Mouse (Mus musculus) spleen, adult 2 months (tissue): Measurements from ENCODE around the gene Gtsf1. TPM values are rescaled to one million over a fixed set of nuclear protein-coding genes. Genes with fewer than 3 reads are reported as not detected.
A peak's percentile ranks its signal among the peaks of the same experiment; 100 is the strongest.

Experiments
- DNase-seq, 2 experiments: peaks; one replicate each; pipeline versions ENCODE4 v3.0.0 to v3.0.0-alpha.2; 2012 to 2021; ENCODE audit warnings: low spot score in 2 of 2, low read depth in 1 of 2
- H3K27ac ChIP-seq: fragments of 200-500 bp; 2 replicates; pipeline ENCODE4 v1.5.1; 2012; ENCODE audit warnings: low read length, inconsistent platforms; ENCODE audit not compliant: insufficient read depth
- H3K27me3 ChIP-seq: fragments of 200-500 bp; 2 replicates; pipeline ENCODE4 v1.6.1; 2012; ENCODE audit warnings: mild to moderate bottlenecking, moderate library complexity, low read length, inconsistent platforms; ENCODE audit not compliant: control insufficient read depth, insufficient read depth
- H3K36me3 ChIP-seq: fragments of 200-500 bp; 2 replicates; pipeline ENCODE4 v1.6.1; 2012; ENCODE audit warnings: mild to moderate bottlenecking, low read length, inconsistent platforms; ENCODE audit not compliant: control insufficient read depth, insufficient read depth
- H3K4me1 ChIP-seq: fragments of 200-500 bp; 2 replicates; pipeline ENCODE4 v1.6.1; 2011; ENCODE audit warnings: inconsistent platforms; ENCODE audit not compliant: control insufficient read depth, insufficient read depth, insufficient read length
- H3K4me3 ChIP-seq: fragments of 200-500 bp; 2 replicates; pipeline ENCODE4 v1.5.1; 2011; ENCODE audit warnings: mild to moderate bottlenecking, inconsistent platforms; ENCODE audit not compliant: insufficient read depth, insufficient read length; ENCODE audit errors: extremely low read depth
- CTCF ChIP-seq: fragments of 200-500 bp; IDR thresholded peaks from 2 replicates; pipeline ENCODE4 v1.5.1; 2011; ENCODE audit warnings: mild to moderate bottlenecking, inconsistent platforms; ENCODE audit not compliant: insufficient read depth, insufficient read length, insufficient replicate concordance; ENCODE audit errors: extremely low read depth
- POLR2A ChIP-seq: fragments of 200-500 bp; IDR thresholded peaks from 2 replicates; pipeline ENCODE4 v1.6.1; 2011; ENCODE audit warnings: low read depth, low read length, inconsistent platforms
- WGBS: fragments of 180-500 bp; shearing (Covaris S2); methylation state at CpG from one replicate; pipeline ENCODE4 v1.1.7; 2018; 5-methylcytosine and 5-hydroxymethylcytosine counted together
- polyA plus RNA-seq: library from polyadenylated mRNA; depleted of rRNA; stranded (reverse); fragments of >200 nt; gene quantifications from 2 replicates; pipeline ENCODE4 v1.2.3, GENCODE M21; 2012

Gtsf1 gene
- polyA plus RNA-seq, 1 experiment: not detected

DNA sequence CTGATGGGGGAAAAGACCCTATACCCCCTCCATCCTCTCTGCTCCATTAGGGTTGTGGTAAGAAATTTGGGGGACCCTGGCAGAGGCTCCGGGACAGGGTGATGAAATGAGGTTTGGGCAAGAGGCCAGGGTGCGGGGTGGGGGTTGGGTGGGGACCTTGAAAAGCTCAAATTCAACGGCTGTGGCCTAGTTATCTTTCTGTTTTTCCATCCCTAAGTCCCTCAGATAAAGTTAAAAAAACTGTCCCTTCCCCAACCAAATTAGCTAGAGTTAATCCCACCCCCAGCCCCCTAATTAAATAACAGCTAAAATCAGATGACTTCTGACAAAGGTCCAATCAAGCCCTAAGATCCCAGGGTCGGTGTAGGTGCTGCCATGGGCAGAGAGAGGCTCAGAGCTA is 65.5 kb downstream of the Gtsf1 start:
- no peak overlapping the region for H3K27ac ChIP-seq
- H3K4me1 ChIP-seq: peaks cover 8% of the 10 kb centered on the region; the same call in 1 of the 2 replicates
- peaks cover 7% of the 10 kb centered on the region for H3K27me3 ChIP-seq
- TF ChIP-seq CTCF (no peak), POLR2A (no peak)
- whole genome bisulfite sequencing: 37% methylated on average over 4 of the region's 4 CpGs
- no peaks in the 10 kb centered on the region for H3K36me3 ChIP-seq
- DNase-seq: no peak
- no peak overlapping the region for H3K4me3 ChIP-seq

DNA sequence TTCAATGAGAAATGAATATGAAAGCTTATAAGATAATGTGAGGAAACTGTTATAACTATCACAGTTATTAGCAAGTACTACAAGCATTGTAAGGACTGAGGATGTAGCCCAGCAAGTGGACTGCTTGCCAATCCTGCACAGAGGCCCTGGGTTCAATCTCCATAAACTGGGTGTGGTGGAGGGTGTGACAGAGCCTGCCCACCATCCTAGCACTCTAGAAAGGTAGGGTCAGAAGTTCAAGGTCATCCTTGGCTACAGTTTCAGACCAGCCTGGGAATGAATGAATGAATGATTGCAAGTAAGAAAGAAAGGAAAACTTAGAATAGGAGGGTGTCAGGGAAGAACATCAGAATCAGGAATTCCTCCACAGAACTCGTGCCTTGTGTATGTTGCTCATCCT is 66.5 kb downstream of the Gtsf1 start:
- WGBS: 54% methylated on average over 1 of the region's 1 CpGs

DNA sequence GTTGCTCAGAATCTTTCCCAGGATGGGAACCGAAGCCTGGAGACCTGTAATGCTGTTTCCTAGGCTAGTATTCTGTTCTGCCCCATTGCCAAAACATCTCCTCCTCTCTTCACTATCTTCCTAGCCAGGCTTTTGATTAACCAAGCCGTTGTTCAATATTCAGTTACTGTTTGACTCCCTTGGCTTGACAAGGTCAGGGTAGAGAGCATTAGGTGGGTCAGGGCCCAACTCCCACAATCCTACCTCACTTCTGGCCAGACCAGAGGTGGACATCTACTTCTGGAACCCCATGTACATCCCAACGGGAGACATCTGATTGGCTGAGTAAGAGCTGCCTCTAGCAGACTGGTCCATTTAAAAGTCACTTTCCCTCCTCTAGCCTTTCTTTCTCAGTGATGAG is 67.3 kb downstream of the Gtsf1 start:
- no peak overlapping the region for H3K27ac ChIP-seq
- WGBS: 83% methylated on average over 3 of the region's 3 CpGs
- peaks cover 8% of the 10 kb centered on the region; the same call in 1 of the 2 replicates for H3K4me1 ChIP-seq
- H3K27me3 ChIP-seq: peaks cover 7% of the 10 kb centered on the region
- no peak overlapping the region for H3K4me3 ChIP-seq
- TF ChIP-seq CTCF: no peak
- TF ChIP-seq POLR2A: no peak
- no peaks in the 10 kb centered on the region for H3K36me3 ChIP-seq
- no peak for DNase-seq

More for the DNA sequence above, 66.5 kb downstream of the Gtsf1 start:
- Histone ChIP-seq H3K36me3 (no peaks in the 10 kb centered on the region), H3K4me1 (peaks cover 8% of the 10 kb centered on the region; the same call in 1 of the 2 replicates), H3K4me3 (no peak overlapping the region), H3K27ac (no peak overlapping the region), H3K27me3 (peaks cover 7% of the 10 kb centered on the region)
- no peak for DNase-seq
- TF ChIP-seq CTCF (no peak), POLR2A (no peak)

DNA sequence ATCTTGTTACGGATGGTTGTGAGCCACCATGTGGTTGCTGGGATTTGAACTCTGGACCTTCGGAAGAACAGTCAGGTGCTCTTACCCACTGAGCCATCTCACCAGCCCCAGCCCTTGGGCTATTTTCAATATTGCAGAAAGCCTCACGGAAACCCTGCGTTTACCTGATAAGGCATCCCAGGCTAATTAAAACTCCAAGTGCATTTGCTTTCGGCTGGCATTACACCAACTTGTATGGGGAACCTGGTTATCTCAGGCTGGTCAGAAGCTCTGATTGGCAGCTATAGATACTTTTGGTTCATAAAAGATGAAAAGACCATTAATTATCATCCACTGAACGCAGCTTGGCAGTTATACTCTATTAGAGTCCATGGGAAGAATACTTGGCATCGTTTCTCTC is 67.9 kb downstream of the Gtsf1 start:
- TF ChIP-seq CTCF (no peak), POLR2A (no peak)
- no peak for DNase-seq
- Histone ChIP-seq H3K27ac (no peak overlapping the region), H3K27me3 (peaks cover 7% of the 10 kb centered on the region), H3K36me3 (no peaks in the 10 kb centered on the region), H3K4me1 (peaks cover 8% of the 10 kb centered on the region; the same call in 1 of the 2 replicates), H3K4me3 (no peak overlapping the region)
- WGBS: 84% methylated on average over 7 of the region's 7 CpGs

DNA sequence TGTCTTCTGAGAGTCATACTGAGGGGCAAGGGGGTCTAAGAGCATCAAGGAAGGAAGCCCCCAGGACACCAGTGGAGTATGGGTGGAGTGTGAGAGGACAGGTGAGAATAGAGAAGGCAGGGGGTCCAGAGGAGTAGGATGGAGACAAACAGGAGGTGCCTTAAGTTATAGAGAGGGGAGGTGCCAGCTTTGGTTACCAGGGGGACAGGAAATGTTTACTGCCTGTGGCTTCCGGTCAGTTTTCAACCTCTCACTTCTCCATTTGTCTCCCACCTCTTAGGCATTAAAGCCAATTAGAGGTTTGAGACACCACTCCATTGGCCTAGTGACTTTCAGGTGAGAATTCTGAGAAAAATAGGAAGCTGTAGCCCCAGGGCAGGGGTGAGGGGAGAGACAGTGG is 69.0 kb downstream of the Gtsf1 start:
- no peak overlapping the region for H3K27ac ChIP-seq
- peaks cover 1% of the 10 kb centered on the region for H3K27me3 ChIP-seq
- 12% methylated on average over 1 of the region's 1 CpGs for WGBS
- no peaks in the 10 kb centered on the region for H3K36me3 ChIP-seq
- H3K4me1 ChIP-seq: peaks cover 8% of the 10 kb centered on the region; the same call in 1 of the 2 replicates
- DNase-seq: peak in 1 of 2 experiments; percentile 38
- no peak overlapping the region for H3K4me3 ChIP-seq
- TF ChIP-seq CTCF (no peak), POLR2A (no peak)

DNA sequence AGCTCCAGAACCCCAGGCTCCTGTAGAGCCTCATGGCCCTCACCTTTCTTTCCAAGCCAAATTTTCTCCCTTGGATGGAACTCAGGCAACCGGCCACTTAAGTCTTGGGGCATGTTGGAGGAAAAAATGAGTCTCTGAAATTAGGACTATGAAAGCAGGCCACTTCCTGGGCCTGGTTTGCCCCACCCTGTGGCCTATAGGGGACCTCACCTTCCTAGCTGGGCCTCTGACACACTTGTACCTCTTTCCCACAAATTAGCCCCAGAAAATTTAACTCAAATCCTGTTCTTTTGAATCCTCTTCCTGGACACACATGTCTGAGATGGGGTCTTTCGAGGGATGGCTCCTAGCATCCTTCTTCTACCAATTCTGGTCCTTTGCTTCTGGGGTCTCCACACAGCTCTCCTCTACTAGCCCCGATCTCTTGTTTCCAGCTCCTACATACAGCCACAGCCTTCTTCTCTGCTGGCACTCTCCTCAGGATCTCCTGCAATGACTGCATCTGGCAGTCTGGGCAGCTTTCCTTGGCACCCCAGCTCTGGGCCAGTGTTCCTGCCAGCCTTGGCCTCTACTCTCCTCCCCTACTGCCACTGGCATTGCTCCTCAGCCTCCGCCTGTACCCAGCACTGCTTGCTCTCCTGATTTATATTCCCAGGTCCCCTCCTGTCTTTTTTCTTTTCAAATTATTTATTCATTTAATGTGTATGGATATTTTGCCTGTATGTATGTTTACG is 70.2 kb downstream of the Gtsf1 start:
- Histone ChIP-seq H3K27me3 (no peaks in the 10 kb centered on the region), H3K27ac (no peak overlapping the region), H3K4me1 (peaks cover 15% of the 10 kb centered on the region; the same call in 1 of the 2 replicates), H3K4me3 (no peak overlapping the region), H3K36me3 (no peaks in the 10 kb centered on the region)
- WGBS: 84% methylated on average over 5 of the region's 5 CpGs
- no peak for TF ChIP-seq POLR2A
- no peak for TF ChIP-seq CTCF
- no peak for DNase-seq

DNA sequence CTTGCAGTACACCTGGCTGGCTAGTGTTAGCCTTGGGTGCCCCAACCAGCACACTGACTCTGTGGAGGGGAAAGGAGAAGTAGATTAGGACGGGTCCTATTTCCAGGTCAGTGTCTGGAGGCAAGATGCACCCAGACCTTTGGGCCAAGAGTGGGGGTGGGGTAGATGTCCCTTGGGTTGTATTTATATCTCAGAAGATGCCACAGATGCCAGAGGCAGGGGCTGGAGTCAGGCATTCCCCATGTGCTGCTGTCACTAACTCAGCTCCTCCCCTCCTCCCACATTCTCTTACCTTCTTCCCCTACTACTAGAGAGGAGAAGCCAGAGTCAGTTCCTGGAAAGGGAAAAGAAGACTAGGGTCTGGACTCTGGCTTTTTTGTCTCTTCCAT is 71.2 kb downstream of the Gtsf1 start:
- Histone ChIP-seq H3K27ac (no peak overlapping the region), H3K36me3 (no peaks in the 10 kb centered on the region)
- WGBS: 56% methylated on average over 1 of the region's 1 CpGs

More for the DNA sequence above, 71.2 kb downstream of the Gtsf1 start:
- no peak for TF ChIP-seq CTCF
- TF ChIP-seq POLR2A: no peak
- DNase-seq: no peak
- peaks cover 15% of the 10 kb centered on the region; the same call in 1 of the 2 replicates for H3K4me1 ChIP-seq
- H3K27me3 ChIP-seq: no peaks in the 10 kb centered on the region
- no peak overlapping the region for H3K4me3 ChIP-seq
